Mouse (Mus musculus): Measurements from ENCODE around the gene Ddx19b. TPM values are rescaled to one million over a fixed set of nuclear protein-coding genes. Genes with fewer than 3 reads are reported as not detected.

Ddx19b gene
- polyA plus RNA-seq (2015; fragmentation: Nextera tagmentation; extraction: Ambion mirVana): 2.6 and 2.7 TPM in 2 replicates

DNA sequence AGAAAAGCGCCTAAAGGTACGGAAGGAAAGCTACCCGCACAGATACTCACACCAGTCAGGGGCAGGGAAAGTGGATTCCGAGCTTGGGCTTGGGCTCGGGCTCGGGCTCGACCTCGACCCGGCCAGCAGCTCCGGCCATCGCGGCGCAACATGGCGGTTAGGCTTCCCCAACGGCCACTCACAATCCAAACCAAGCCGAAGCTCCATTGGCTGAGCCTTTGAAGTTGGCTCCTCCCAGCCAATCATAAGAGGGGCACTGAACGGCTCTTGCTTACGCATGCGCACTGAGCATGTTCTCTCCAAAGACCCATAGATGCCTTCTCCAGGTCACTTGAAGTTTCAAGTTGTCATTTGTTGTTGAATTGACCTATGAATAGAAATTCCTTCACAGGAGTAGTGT, at the start of gene Ddx19b:
Gene Ddx19b, minus strand, starts transcription at position 180 of the 400 bp plus-strand sequence.

DNA sequence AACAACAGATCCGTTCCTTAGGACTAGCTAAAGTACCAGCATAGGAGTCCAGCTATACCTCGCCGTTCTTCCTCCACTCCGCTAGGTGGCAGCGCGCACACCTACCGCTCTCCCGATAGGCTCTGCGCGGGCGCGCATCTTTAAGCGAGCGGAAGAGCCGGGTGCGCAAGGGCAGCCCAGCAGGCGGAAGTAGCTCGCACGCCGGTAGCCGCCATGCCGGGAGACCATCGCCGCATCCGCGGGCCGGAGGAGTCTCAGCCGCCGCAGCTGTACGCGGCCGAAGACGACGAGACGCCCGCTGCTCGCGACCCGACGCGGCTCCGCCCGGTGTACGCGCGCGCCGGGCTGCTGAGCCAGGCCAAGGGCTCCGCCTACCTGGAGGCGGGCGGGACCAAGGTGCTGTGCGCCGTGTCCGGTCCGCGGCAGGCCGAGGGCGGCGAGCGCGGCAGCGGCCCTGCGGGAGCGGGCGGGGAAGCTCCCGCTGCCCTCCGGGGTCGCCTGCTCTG, 24.7 kb upstream of the Ddx19b start, which contains the start of gene Exosc6:
Gene Exosc6, plus strand, starts transcription at position 182 of the 506 bp plus-strand sequence.

DNA sequence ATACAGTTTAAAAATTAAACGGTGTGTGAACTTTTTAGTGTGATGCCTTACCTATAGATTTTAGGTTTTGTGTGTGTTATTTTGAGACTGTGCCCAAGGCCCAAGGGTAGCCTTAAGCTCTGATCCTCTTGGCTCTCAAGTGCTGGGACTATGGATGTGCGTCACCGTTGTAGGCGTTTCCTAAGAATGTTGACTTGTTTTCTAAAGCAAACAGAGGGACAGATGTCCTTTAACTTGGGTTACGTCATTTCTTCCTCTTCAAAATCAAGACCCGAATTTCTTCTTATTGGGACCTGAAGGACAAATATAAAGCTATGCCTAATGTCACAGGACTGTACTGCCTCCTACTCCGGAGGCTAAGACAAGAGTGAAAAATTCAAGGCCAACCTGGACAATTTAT, 1.4 kb upstream of the Ddx19b start, which contains the start of gene Aars:
Gene Aars, plus strand, starts transcription at position 229 of the 400 bp plus-strand sequence.

DNA sequence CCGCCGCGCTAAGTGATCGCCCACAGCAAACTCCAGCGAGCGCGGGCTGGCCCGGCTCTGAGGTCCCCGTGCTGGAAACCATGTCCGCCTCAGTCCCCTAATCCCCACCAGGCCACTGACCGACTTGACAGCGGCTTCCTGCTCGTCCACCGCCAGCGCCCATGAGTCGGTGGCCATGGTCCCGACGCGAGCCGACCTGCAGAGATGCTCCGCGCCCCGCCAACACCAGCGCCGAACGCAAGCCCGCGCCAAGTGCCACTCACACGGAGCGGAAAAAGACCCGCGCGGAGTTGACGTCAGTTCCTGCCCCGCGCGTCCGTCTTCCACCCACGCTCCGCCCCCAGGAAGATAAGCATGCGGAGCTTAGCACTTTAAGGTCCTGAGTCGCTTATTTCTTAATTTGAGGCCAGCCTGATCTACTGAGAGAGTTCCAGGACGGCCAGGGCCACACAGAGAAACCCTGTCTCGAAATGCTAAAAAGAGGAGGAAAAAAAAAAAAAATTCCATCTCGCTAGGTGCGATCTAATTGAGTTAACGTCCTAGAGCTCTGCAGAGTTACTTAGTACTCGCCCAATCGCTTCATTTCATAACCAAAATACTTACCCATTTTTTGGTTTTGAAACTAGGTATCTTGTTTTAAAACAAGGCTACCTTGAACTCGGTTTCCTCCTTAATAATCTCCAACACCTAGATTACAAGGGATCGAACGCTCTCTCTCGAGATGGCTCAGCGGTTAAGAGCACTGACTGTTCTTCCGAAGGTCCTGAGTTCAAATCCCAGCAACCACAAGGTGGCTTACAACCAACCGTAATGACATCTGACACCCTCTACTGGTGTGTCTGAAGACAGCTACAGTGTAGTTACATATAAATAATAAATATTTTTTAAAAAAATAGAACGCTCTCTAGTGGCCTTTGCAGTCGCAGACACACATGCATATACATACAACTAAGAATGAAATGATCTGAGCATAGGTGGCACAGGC, 33.7 kb downstream of the Ddx19b start, which contains the start of gene Ddx19a:
Gene Ddx19a, minus strand, starts transcription at position 254 of the 985 bp plus-strand sequence.

Other genes with a start within 250 kb of the Ddx19b start
- 1.1 and 2.4 TPM in 2 replicates for gene Il34, start 225.8 kb downstream of the Ddx19b start, polyA plus RNA-seq (2015; fragmentation: Nextera tagmentation; extraction: Ambion mirVana)
- 31.5 and 32.3 TPM in 2 replicates for gene Cog4, start 185.2 kb downstream of the Ddx19b start, polyA plus RNA-seq (2015; fragmentation: Nextera tagmentation; extraction: Ambion mirVana)
- 70.4 and 72.5 TPM in 2 replicates for gene Sf3b3, start 185.0 kb downstream of the Ddx19b start, polyA plus RNA-seq (2015; fragmentation: Nextera tagmentation; extraction: Ambion mirVana)
- gene Fuk, start 129.3 kb downstream of the Ddx19b start, polyA plus RNA-seq (2015; fragmentation: Nextera tagmentation; extraction: Ambion mirVana): 2.8 and 2.9 TPM in 2 replicates
- gene St3gal2, start 111.8 kb downstream of the Ddx19b start, polyA plus RNA-seq (2015; fragmentation: Nextera tagmentation; extraction: Ambion mirVana): 20.4 and 24.7 TPM in 2 replicates
- 11.9 and 12.0 TPM in 2 replicates for gene Ddx19a, start 34.0 kb downstream of the Ddx19b start, polyA plus RNA-seq (2015; fragmentation: Nextera tagmentation; extraction: Ambion mirVana)
- 32.5 and 35.4 TPM in 2 replicates for gene Aars, start 1.4 kb upstream of the Ddx19b start, polyA plus RNA-seq (2015; fragmentation: Nextera tagmentation; extraction: Ambion mirVana)
- 14.8 and 17.4 TPM in 2 replicates for gene Exosc6, start 24.6 kb upstream of the Ddx19b start, polyA plus RNA-seq (2015; fragmentation: Nextera tagmentation; extraction: Ambion mirVana)
- gene Clec18a, start 60.7 kb upstream of the Ddx19b start, polyA plus RNA-seq (2015; fragmentation: Nextera tagmentation; extraction: Ambion mirVana): not detected in 2 replicates
- gene Pdpr, start 62.9 kb upstream of the Ddx19b start, polyA plus RNA-seq (2015; fragmentation: Nextera tagmentation; extraction: Ambion mirVana): 4.2 and 5.5 TPM in 2 replicates
- gene Glg1, start 227.5 kb upstream of the Ddx19b start, polyA plus RNA-seq (2015; fragmentation: Nextera tagmentation; extraction: Ambion mirVana): 19.4 and 21.0 TPM in 2 replicates

All from spleen, postnatal 0 days (tissue).